Mouse (Mus musculus) embryonic fibroblast, embryonic 13.5 days (primary cell): ENCODE data around the gene Cd79b.

Experiments
- CTCF ChIP-seq: IDR thresholded peaks from 2 replicates; pipeline ENCODE4 v1.5.1; 2011; ENCODE audit warnings: mild to moderate bottlenecking, control low read depth, low read length, moderate library complexity, borderline replicate concordance; ENCODE audit not compliant: insufficient read depth
- POLR2A ChIP-seq: IDR thresholded peaks from 2 replicates; pipeline ENCODE4 v1.6.1; 2011; ENCODE audit warnings: low read depth, mild to moderate bottlenecking, control low read depth, low read length, moderate library complexity

DNA sequence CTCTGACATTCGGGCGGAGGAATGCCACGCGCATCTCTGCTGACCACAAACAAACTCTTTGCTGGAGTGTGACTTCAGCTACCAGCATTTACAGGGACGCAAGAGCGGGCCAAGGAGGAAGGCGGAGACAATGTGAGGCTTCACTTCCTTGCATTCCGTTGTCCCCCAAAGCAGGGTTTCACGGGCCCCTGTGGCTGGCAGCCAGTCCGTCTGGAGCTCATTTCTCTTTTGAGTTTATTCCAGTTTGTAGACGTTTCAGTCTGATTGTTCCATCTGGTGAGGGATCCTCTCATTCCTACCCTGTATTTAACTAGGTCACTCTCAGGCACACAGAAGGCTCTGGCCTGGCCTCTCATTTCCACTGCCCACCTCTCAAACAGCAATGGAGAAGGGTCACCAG, 27.6 kb downstream of the Cd79b start:
- TF ChIP-seq CTCF, result no peak
- no peak for TF ChIP-seq POLR2A
